Mouse (Mus musculus): ENCODE results near the gene Mylip.

GRCm38 (mm10) chr13:45390312-45390961 is 895 bp downstream of the Mylip start:
- no peak for TF ChIP-seq POLR2A (IDR thresholded peaks at IDR 0.05; ENCODE audit: extremely low read depth, insufficient read depth, low read length)
- no peak for TF ChIP-seq CTCF (IDR thresholded peaks at IDR 0.05; ENCODE audit: extremely low read depth, insufficient read depth, low read length)

Measured in cortical plate, adult 2 months (tissue).